Mouse (Mus musculus) G1E (cell line): ENCODE measurements around the gene Tuba1c.

Experiments used
- CTCF ChIP-seq: IDR thresholded peaks from 2 replicates; pipeline ENCODE4 v1.5.1; 2012; ENCODE audit warnings: low read depth, low read length, inconsistent platforms, mixed read lengths
- GATA1 ChIP-seq: IDR thresholded peaks from 2 replicates; pipeline ENCODE4 v1.6.1; 2012; ENCODE audit warnings: borderline replicate concordance, low read length, inconsistent platforms, mixed read lengths
- TAL1 ChIP-seq: conservative IDR thresholded peaks from 2 replicates; pipeline ENCODE4 v1.6.1; 2012; ENCODE audit warnings: low read depth, low read length, inconsistent platforms, mixed read lengths

DNA sequence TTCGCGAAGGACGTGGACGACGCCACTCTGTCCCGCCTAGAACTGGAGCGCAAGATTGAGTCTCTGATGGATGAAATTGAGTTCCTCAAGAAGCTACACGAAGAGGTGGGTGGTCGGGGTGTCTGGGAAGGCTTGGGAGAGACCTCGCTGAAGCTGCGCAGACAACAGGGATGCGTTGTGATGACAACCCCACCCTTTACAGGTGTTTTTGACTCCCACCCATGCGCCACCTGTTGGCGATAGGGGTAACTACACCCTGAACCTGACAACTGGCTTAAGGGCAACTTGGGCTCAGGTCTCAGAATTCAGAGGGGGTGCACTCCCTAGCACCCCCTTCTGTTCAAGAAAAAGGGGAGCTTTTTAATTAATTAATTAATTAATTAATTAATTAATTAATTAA, 26.6 kb downstream of the Tuba1c start:
- TF ChIP-seq CTCF: peak; percentile 21; the same call in 1 of the 2 replicates
- no peak for TF ChIP-seq GATA1
- no peak for TF ChIP-seq TAL1
